In the genomic region with DNA sequence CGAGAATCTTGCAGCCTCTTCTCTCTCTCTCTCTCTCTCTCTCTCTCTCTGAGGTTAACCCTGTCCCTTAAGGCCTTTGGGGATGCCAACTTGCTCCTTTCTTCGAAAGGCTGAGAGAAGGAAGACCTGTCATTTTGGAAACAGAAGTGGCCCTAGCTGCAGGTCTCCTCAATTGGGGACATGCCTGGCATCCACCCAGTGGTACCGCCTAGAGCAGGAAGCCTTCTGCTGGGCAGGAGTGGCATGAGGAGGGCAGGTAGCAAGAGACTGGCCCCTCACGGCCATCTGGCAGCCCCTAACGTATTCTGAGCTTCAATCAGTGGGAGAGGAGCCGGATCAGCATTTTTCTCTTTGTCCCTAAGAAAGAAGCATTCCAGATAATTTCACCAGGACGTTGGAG, we compare ENCODE assay signal across 17 mouse cellular contexts. TPM values are rescaled to one million over a fixed set of nuclear protein-coding genes. Genes with fewer than 3 reads are reported as not detected.
"Had no signal": no experiment of that assay in that cellular context is flagged by ENCODE, and none has a peak within 500 bp of the region (broad histone marks: within the 10 kb centered on the region; RNA-seq: fewer than 3 reads in every experiment).

No protein-coding gene starts in this region.

- H3K4me2 ChIP-seq: liver, embryonic 15.5 days; lung, embryonic 15.5 days; midbrain, embryonic 12.5 days; neural tube, embryonic 12.5 days; stomach, embryonic 15.5 days had no signal

- H3K4me1 ChIP-seq: liver, embryonic 15.5 days; lung, embryonic 15.5 days; megakaryocyte, embryonic 14.5 days; midbrain, embryonic 12.5 days; neural tube, embryonic 12.5 days; stomach, embryonic 15.5 days had no signal

- H3K9me3 ChIP-seq: liver, embryonic 15.5 days; lung, embryonic 15.5 days; megakaryocyte, embryonic 14.5 days; midbrain, embryonic 12.5 days; neural tube, embryonic 12.5 days; stomach, embryonic 15.5 days had no signal

- H3K27me3 ChIP-seq: lung, embryonic 15.5 days; midbrain, embryonic 12.5 days; neural tube, embryonic 12.5 days; stomach, embryonic 15.5 days had no signal

- H3K27ac ChIP-seq: liver, embryonic 15.5 days; lung, embryonic 15.5 days; macrophage; midbrain, embryonic 12.5 days; neural tube, embryonic 12.5 days; stomach, embryonic 15.5 days; stomach, postnatal 0 days had no signal

- H3K4me3 ChIP-seq: liver, embryonic 15.5 days; lung, embryonic 15.5 days; megakaryocyte, embryonic 14.5 days; midbrain, embryonic 12.5 days; neural tube, embryonic 12.5 days; stomach, embryonic 15.5 days had no signal

- H3K36me3 ChIP-seq: liver, embryonic 15.5 days; lung, embryonic 15.5 days; midbrain, embryonic 12.5 days; neural tube, embryonic 12.5 days; stomach, embryonic 15.5 days had no signal

- ATAC-seq: liver, postnatal 0 days; lung, postnatal 0 days had no signal

- DNase-seq: liver, postnatal 0 days; lung, adult 2 months; lung, postnatal 14 days; lung, postnatal 36 days; right cerebral cortex, postnatal 14 days; thymus, adult 2 months; thymus, postnatal 25 days; thymus, postnatal 4 days had no signal

- H3K9ac ChIP-seq: liver, embryonic 15.5 days; liver, postnatal 0 days; lung, embryonic 15.5 days; midbrain, embryonic 12.5 days; neural tube, embryonic 12.5 days; stomach, embryonic 15.5 days had no signal

RNA-seq across cellular contexts. Expression of a gene that starts 9.7 kb away (rescaled TPM):
- polyA plus RNA-seq: liver, postnatal 0 days; macrophage had no signal
